Mouse (Mus musculus) ES-Bruce4 (cell line): ENCODE measurements around the gene Acoxl.
"Not testable (repeated sequence)": the region's sequence is repeated elsewhere in the genome, so short reads cannot be mapped to it uniquely, and the experiment has no call there.

Experiments used
- CTCF ChIP-seq: IDR thresholded peaks from one replicate; pipeline ENCODE4 v1.8.1; 2011; ENCODE audit warnings: low read depth, low read length
- POLR2A ChIP-seq: IDR thresholded peaks from one replicate; pipeline ENCODE4 v1.8.1; 2011; ENCODE audit warnings: low read length; ENCODE audit not compliant: insufficient read depth

- not testable (repeated sequence) for TF ChIP-seq CTCF, POLR2A
These were observed 259.4 kb downstream of the Acoxl start for GRCm38 (mm10) chr2:128098118-128098517.
